In the genomic region with DNA sequence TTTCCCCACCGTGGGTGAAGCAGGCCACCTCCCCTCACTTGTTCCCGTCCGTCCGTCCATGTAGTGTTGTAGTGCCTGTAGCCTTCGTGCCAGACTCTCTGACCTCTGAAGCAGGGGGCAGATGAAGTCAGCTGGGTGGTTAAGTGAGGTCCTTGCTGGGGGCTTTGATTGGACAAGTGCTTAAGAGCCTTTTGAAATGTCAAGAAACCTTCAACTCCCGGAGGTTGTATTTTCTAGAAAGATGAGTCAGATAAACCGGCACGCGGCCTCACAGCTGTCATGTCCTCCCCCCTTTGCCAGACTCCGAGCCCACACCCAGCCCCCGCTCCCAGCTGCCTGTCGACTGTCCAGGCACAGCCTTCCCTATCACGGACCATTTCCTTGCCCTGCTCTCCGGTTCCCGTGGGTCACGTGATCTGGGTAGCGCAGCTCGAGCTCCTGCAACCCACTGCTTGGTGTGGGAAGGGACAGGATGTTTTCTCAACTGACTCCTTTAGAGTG, we compare ENCODE assay signal across 7 mouse cellular contexts. TPM values are rescaled to one million over a fixed set of nuclear protein-coding genes. Genes with fewer than 3 reads are reported as not detected.
A peak's percentile ranks its signal among the peaks of the same experiment; 100 is the strongest.
DNase-seq lines count a peak whose midpoint lies in the region; ATAC-seq and TF ChIP-seq lines count a peak whose summit lies in the region.

No protein-coding gene starts in this region.

- WGBS in embryonic facial prominence, embryonic 10.5 days: 33% methylated on average over 18 of the region's 18 CpGs
- WGBS in heart, embryonic 16.5 days: 4% methylated on average over 18 of the region's 18 CpGs
- WGBS in kidney, embryonic 16.5 days: 5% methylated on average over 18 of the region's 18 CpGs
- WGBS in lung, embryonic 14.5 days: 3% methylated on average over 18 of the region's 18 CpGs

- TF ChIP-seq CTCF in lung, embryonic 14.5 days (IDR thresholded peaks at IDR 0.05; ENCODE audit: low read depth): no peak

- DNase-seq in adrenal gland, adult 2 months: peak; percentile 92
- DNase-seq in embryonic facial prominence, embryonic 10.5 days (ENCODE audit: low spot score): peak; percentile 57
- DNase-seq in lung, embryonic 14.5 days: peak; percentile 76
- peak; percentile 60 for DNase-seq in retina, postnatal 1 day
- no peak for DNase-seq in layer of hippocampus, adult 9-10 months (ENCODE audit: low spot score)

- no peaks in the 10 kb centered on the region; the same call in 1 of the 2 replicates for H3K27me3 ChIP-seq in embryonic facial prominence, embryonic 10.5 days (replicated peaks; ENCODE audit: low read depth, poor library complexity, severe bottlenecking)
- H3K27me3 ChIP-seq in heart, embryonic 16.5 days (ENCODE audit: control insufficient read depth, insufficient read depth, low read length): no peaks in the 10 kb centered on the region
- H3K27me3 ChIP-seq in kidney, embryonic 16.5 days (ENCODE audit: insufficient read depth, low read length): no peaks in the 10 kb centered on the region
- H3K27me3 ChIP-seq in lung, embryonic 14.5 days (ENCODE audit: insufficient read depth, low read length): no peaks in the 10 kb centered on the region

- no peaks in the 10 kb centered on the region for H3K36me3 ChIP-seq in embryonic facial prominence, embryonic 10.5 days (replicated peaks)
- H3K36me3 ChIP-seq in heart, embryonic 16.5 days (ENCODE audit: control insufficient read depth, insufficient read depth): no peaks in the 10 kb centered on the region
- no peaks in the 10 kb centered on the region for H3K36me3 ChIP-seq in kidney, embryonic 16.5 days (ENCODE audit: insufficient read depth, low read length)
- no peaks in the 10 kb centered on the region for H3K36me3 ChIP-seq in lung, embryonic 14.5 days (ENCODE audit: insufficient read depth)

- peak overlapping the region; percentile 38 for H3K9ac ChIP-seq in heart, embryonic 16.5 days (ENCODE audit: low read length)
- peak overlapping the region; percentile 23; the same call in 1 of the 2 replicates for H3K9ac ChIP-seq in kidney, embryonic 16.5 days (replicated peaks; ENCODE audit: low read length)
- H3K9ac ChIP-seq in lung, embryonic 14.5 days: no peak overlapping the region

- H3K9me3 ChIP-seq in embryonic facial prominence, embryonic 10.5 days: no peaks in the 10 kb centered on the region
- H3K9me3 ChIP-seq in heart, embryonic 16.5 days (replicated peaks; ENCODE audit: control insufficient read depth, low read length): no peaks in the 10 kb centered on the region
- H3K9me3 ChIP-seq in kidney, embryonic 16.5 days (ENCODE audit: low read length): no peaks in the 10 kb centered on the region
- no peaks in the 10 kb centered on the region for H3K9me3 ChIP-seq in lung, embryonic 14.5 days (ENCODE audit: low read depth, low read length)

- no peak overlapping the region; the same call in 1 of the 2 replicates for H3K27ac ChIP-seq in embryonic facial prominence, embryonic 10.5 days (replicated peaks)
- peak overlapping the region; percentile 55 for H3K27ac ChIP-seq in heart, embryonic 16.5 days (ENCODE audit: low read length)
- no peak overlapping the region for H3K27ac ChIP-seq in kidney, embryonic 16.5 days (ENCODE audit: low read length)
- H3K27ac ChIP-seq in lung, embryonic 14.5 days (ENCODE audit: low read depth): no peak overlapping the region

- ATAC-seq in heart, embryonic 16.5 days (replicated peaks; ENCODE audit: extremely low read depth, insufficient read depth, low FRiP score): peak; percentile 80
- ATAC-seq in kidney, embryonic 16.5 days (ENCODE audit: low FRiP score, low TSS enrichment): peak; percentile 92
- peak; percentile 80 for ATAC-seq in lung, embryonic 14.5 days (ENCODE audit: insufficient read depth)

- peak overlapping the region; percentile 59 for H3K4me2 ChIP-seq in heart, embryonic 16.5 days (ENCODE audit: low read depth, low read length)
- H3K4me2 ChIP-seq in kidney, embryonic 16.5 days (replicated peaks; ENCODE audit: low read depth, low read length): peak overlapping the region; percentile 40
- peak overlapping the region; percentile 51 for H3K4me2 ChIP-seq in lung, embryonic 14.5 days

- H3K4me1 ChIP-seq in embryonic facial prominence, embryonic 10.5 days: peaks cover 22% of the 10 kb centered on the region
- H3K4me1 ChIP-seq in heart, embryonic 16.5 days (ENCODE audit: control insufficient read depth, insufficient read depth, low read length): peaks cover 12% of the 10 kb centered on the region
- H3K4me1 ChIP-seq in kidney, embryonic 16.5 days (ENCODE audit: insufficient read depth, low read length): peaks cover 17% of the 10 kb centered on the region
- H3K4me1 ChIP-seq in lung, embryonic 14.5 days (ENCODE audit: insufficient read depth): peaks cover 20% of the 10 kb centered on the region

- no peak overlapping the region for H3K4me3 ChIP-seq in embryonic facial prominence, embryonic 10.5 days
- H3K4me3 ChIP-seq in heart, embryonic 16.5 days (ENCODE audit: low read length): peak overlapping the region; percentile 13; the same call in 1 of the 2 replicates
- peak overlapping the region; percentile 8; the same call in 1 of the 2 replicates for H3K4me3 ChIP-seq in kidney, embryonic 16.5 days (ENCODE audit: low read length)
- H3K4me3 ChIP-seq in lung, embryonic 14.5 days (ENCODE audit: low read depth, low read length): no peak overlapping the region

RNA-seq across cellular contexts. Expression of a gene that starts 7.7 kb away (rescaled TPM):
- 1 to 10 TPM; 1.2 to 1.4 TPM for total RNA-seq in adrenal gland, adult 2 months (2021)
- 0.77 and 0.92 TPM in 2 replicates for polyA plus RNA-seq in adrenal gland, adult 2 months (2012; rRNA removed)
- polyA plus RNA-seq in embryonic facial prominence, embryonic 10.5 days (2016; fragmentation: Nextera tagmentation; extraction: Ambion mirVana): 0.18 and 0.52 TPM in 2 replicates
- polyA plus RNA-seq in heart, embryonic 16.5 days (2015; fragmentation: Nextera tagmentation; extraction: Ambion mirVana): 2.1 and 2.2 TPM in 2 replicates
- 0.90 and 1.2 TPM in 2 replicates for polyA plus RNA-seq in kidney, embryonic 16.5 days (2015; fragmentation: Nextera tagmentation; extraction: Ambion mirVana)
- 0.88 TPM in 2 replicates for polyA plus RNA-seq in lung, embryonic 14.5 days (2014; fragmentation: Nextera tagmentation; extraction: Ambion mirVana)

RNA-seq across cellular contexts. Expression of a gene that starts 25.6 kb away (rescaled TPM):
- under 1 TPM; 0.48 to 0.84 TPM for total RNA-seq in adrenal gland, adult 2 months (2021)
- polyA plus RNA-seq in adrenal gland, adult 2 months (2012; rRNA removed): 0.32 and 1.00 TPM in 2 replicates
- not detected in 2 replicates for polyA plus RNA-seq in embryonic facial prominence, embryonic 10.5 days (2016; fragmentation: Nextera tagmentation; extraction: Ambion mirVana)
- polyA plus RNA-seq in heart, embryonic 16.5 days (2015; fragmentation: Nextera tagmentation; extraction: Ambion mirVana): 0.13 TPM in 1 of 2 replicates, not detected in the other
- polyA plus RNA-seq in kidney, embryonic 16.5 days (2015; fragmentation: Nextera tagmentation; extraction: Ambion mirVana): not detected in 2 replicates
- not detected in 2 replicates for polyA plus RNA-seq in lung, embryonic 14.5 days (2014; fragmentation: Nextera tagmentation; extraction: Ambion mirVana)

RNA-seq across cellular contexts. Expression of a gene that starts 32.3 kb away (rescaled TPM):
- total RNA-seq in adrenal gland, adult 2 months (2021): 100 to 1,000 TPM in 1 of 2 experiments, 10 to 100 TPM in 1; 44.6 to 103 TPM
- polyA plus RNA-seq in adrenal gland, adult 2 months (2012; rRNA removed): 15.4 and 20.8 TPM in 2 replicates
- polyA plus RNA-seq in embryonic facial prominence, embryonic 10.5 days (2016; fragmentation: Nextera tagmentation; extraction: Ambion mirVana): 195 and 201 TPM in 2 replicates
- polyA plus RNA-seq in heart, embryonic 16.5 days (2015; fragmentation: Nextera tagmentation; extraction: Ambion mirVana): 214 and 262 TPM in 2 replicates
- polyA plus RNA-seq in kidney, embryonic 16.5 days (2015; fragmentation: Nextera tagmentation; extraction: Ambion mirVana): 120 and 142 TPM in 2 replicates
- polyA plus RNA-seq in lung, embryonic 14.5 days (2014; fragmentation: Nextera tagmentation; extraction: Ambion mirVana): 163 and 169 TPM in 2 replicates

RNA-seq across cellular contexts. Expression of a gene that starts 51.2 kb away (rescaled TPM):
- 1 to 10 TPM in 1 of 2 experiments, under 1 TPM in 1; 0.63 to 1.0 TPM for total RNA-seq in adrenal gland, adult 2 months (2021)
- polyA plus RNA-seq in adrenal gland, adult 2 months (2012; rRNA removed): 0.26 and 1.2 TPM in 2 replicates
- 0.83 and 1.2 TPM in 2 replicates for polyA plus RNA-seq in embryonic facial prominence, embryonic 10.5 days (2016; fragmentation: Nextera tagmentation; extraction: Ambion mirVana)
- polyA plus RNA-seq in heart, embryonic 16.5 days (2015; fragmentation: Nextera tagmentation; extraction: Ambion mirVana): 0.34 and 0.42 TPM in 2 replicates
- polyA plus RNA-seq in kidney, embryonic 16.5 days (2015; fragmentation: Nextera tagmentation; extraction: Ambion mirVana): 0.58 and 0.71 TPM in 2 replicates
- polyA plus RNA-seq in lung, embryonic 14.5 days (2014; fragmentation: Nextera tagmentation; extraction: Ambion mirVana): 0.39 and 0.78 TPM in 2 replicates

Comparison
In these comparisons a context has a peak if more than half of its experiments do, and no peak if none do; other contexts are left out.
1. H3K4me3 ChIP-seq: peak in heart, embryonic 16.5 days (single experiment) and kidney, embryonic 16.5 days (single experiment); none in embryonic facial prominence, embryonic 10.5 days (single experiment) and lung, embryonic 14.5 days (single experiment).
2. Peak in every context shown above with its lines, with median percentiles within 50 percentile points of each other: ATAC-seq and H3K4me2 ChIP-seq.